Mouse (Mus musculus) neural tube, embryonic 13.5 days (tissue): ENCODE results near the gene Prkn. TPM values are rescaled to one million over a fixed set of nuclear protein-coding genes. Genes with fewer than 3 reads are reported as not detected.

Experiments used
- ATAC-seq: fragments of 200-750 bp; cut with Nextera tagmentation; 2 replicates; pipeline ENCODE4 v1.8.0; 2017; ENCODE audit warnings: low read depth, mild to moderate bottlenecking, moderate TSS enrichment, moderate library complexity
- H3K27ac ChIP-seq: fragments of 300-500 bp; sonication (generic); replicated peaks from 2 replicates; pipeline ENCODE4 v1.5.1; 2015; ENCODE audit warnings: moderate library complexity, mild to moderate bottlenecking, inconsistent platforms
- H3K27me3 ChIP-seq: fragments of 300-500 bp; sonication (generic); 2 replicates; pipeline ENCODE4 v1.6.1; 2015; ENCODE audit warnings: mild to moderate bottlenecking, inconsistent platforms
- H3K36me3 ChIP-seq: fragments of 300-500 bp; sonication (generic); 2 replicates; pipeline ENCODE4 v1.6.1; 2015; ENCODE audit warnings: mild to moderate bottlenecking, inconsistent platforms
- H3K4me1 ChIP-seq: fragments of 300-500 bp; sonication (generic); replicated peaks from 2 replicates; pipeline ENCODE4 v1.6.1; 2015; ENCODE audit warnings: inconsistent platforms
- H3K4me2 ChIP-seq: fragments of 300-500 bp; sonication (generic); 2 replicates; pipeline ENCODE4 v1.6.1; 2015; ENCODE audit warnings: inconsistent platforms, mild to moderate bottlenecking, moderate library complexity
- H3K4me3 ChIP-seq: fragments of 300-500 bp; sonication (generic); 2 replicates; pipeline ENCODE4 v1.5.1; 2015; ENCODE audit warnings: mild to moderate bottlenecking, inconsistent platforms
- H3K9ac ChIP-seq: fragments of 300-500 bp; sonication (generic); 2 replicates; pipeline ENCODE4 v1.6.1; 2015; ENCODE audit warnings: moderate library complexity, mild to moderate bottlenecking, inconsistent platforms
- H3K9me3 ChIP-seq: fragments of 300-500 bp; sonication (generic); 2 replicates; pipeline ENCODE4 v1.6.1; 2016; ENCODE audit warnings: inconsistent platforms
- WGBS: fragments of 180-500 bp; shearing (Covaris S2); methylation state at CpG from one replicate; pipeline ENCODE4 v1.1.7; 2015; 5-methylcytosine and 5-hydroxymethylcytosine counted together
- polyA plus RNA-seq: library from polyadenylated mRNA; unstranded; fragments of >200 nt; fragmentation: Nextera tagmentation; extraction: Ambion mirVana; gene quantifications from 2 replicates; pipeline ENCODE4 v1.2.1, GENCODE M21; 2015

The Prkn gene
- polyA plus RNA-seq, 1 experiment from 2014 or later, result 3.6 TPM

- Histone ChIP-seq H3K9me3 (no peaks in the 10 kb centered on the region), H3K4me1 (no peaks in the 10 kb centered on the region), H3K4me2 (no peak overlapping the region), H3K27me3 (no peaks in the 10 kb centered on the region), H3K27ac (no peak overlapping the region), H3K36me3 (no peaks in the 10 kb centered on the region), H3K9ac (no peak overlapping the region), H3K4me3 (no peak overlapping the region)
- no peak for ATAC-seq
- 82% methylated on average over 3 of the region's 3 CpGs for WGBS
These were observed 1199.7 kb downstream of the Prkn start for GRCm38 (mm10) chr17:12039922-12040321.

GRCm38 (mm10) chr17:12040546-12040945, 1200.4 kb downstream of the Prkn start:
- Histone ChIP-seq H3K4me2 (no peak overlapping the region), H3K36me3 (no peaks in the 10 kb centered on the region), H3K9me3 (no peaks in the 10 kb centered on the region), H3K9ac (no peak overlapping the region), H3K27ac (no peak overlapping the region), H3K4me3 (no peak overlapping the region), H3K4me1 (no peaks in the 10 kb centered on the region), H3K27me3 (no peaks in the 10 kb centered on the region)
- ATAC-seq, result no peak
- 79% methylated on average over 5 of the region's 5 CpGs for WGBS

- no peak overlapping the region for H3K27ac ChIP-seq
- 93% methylated on average over 5 of the region's 5 CpGs for WGBS
- 0 out of 2 replicates have a peak, but pooled peaks cover 5% of the 10 kb centered on the region for H3K4me1 ChIP-seq
- no peak overlapping the region for H3K4me2 ChIP-seq
- no peak for ATAC-seq
- H3K36me3 ChIP-seq, result no peaks in the 10 kb centered on the region
- no peak overlapping the region for H3K9ac ChIP-seq
- H3K4me3 ChIP-seq, result no peak overlapping the region
- no peaks in the 10 kb centered on the region for H3K9me3 ChIP-seq
- H3K27me3 ChIP-seq, result no peaks in the 10 kb centered on the region; the same call in 1 of the 2 replicates
These were observed 1201.0 kb downstream of the Prkn start for GRCm38 (mm10) chr17:12041091-12041655.

GRCm38 (mm10) chr17:12042561-12043256, 1202.5 kb downstream of the Prkn start:
- 75% methylated on average over 14 of the region's 14 CpGs for WGBS
- Histone ChIP-seq H3K4me3 (no peak overlapping the region), H3K36me3 (no peaks in the 10 kb centered on the region), H3K27ac (no peak overlapping the region), H3K27me3 (no peaks in the 10 kb centered on the region; the same call in 1 of the 2 replicates), H3K9me3 (no peaks in the 10 kb centered on the region), H3K9ac (no peak overlapping the region), H3K4me2 (no peak overlapping the region), H3K4me1 (0 out of 2 replicates have a peak, but pooled peaks cover 5% of the 10 kb centered on the region)
- no peak for ATAC-seq

- Histone ChIP-seq H3K9ac (no peak overlapping the region), H3K36me3 (no peaks in the 10 kb centered on the region), H3K27ac (no peak overlapping the region), H3K9me3 (no peaks in the 10 kb centered on the region), H3K4me2 (no peak overlapping the region), H3K4me1 (0 out of 2 replicates have a peak, but pooled peaks cover 7% of the 10 kb centered on the region), H3K27me3 (no peaks in the 10 kb centered on the region; the same call in 1 of the 2 replicates), H3K4me3 (no peak overlapping the region)
- ATAC-seq, result no peak
- WGBS, result 67% methylated on average over 8 of the region's 8 CpGs
These were observed 1204.0 kb downstream of the Prkn start for GRCm38 (mm10) chr17:12044222-12044621.

GRCm38 (mm10) chr17:12045861-12046273, 1205.7 kb downstream of the Prkn start:
- Histone ChIP-seq H3K27ac (no peak overlapping the region), H3K27me3 (no peaks in the 10 kb centered on the region; the same call in 1 of the 2 replicates), H3K4me3 (no peak overlapping the region), H3K4me2 (no peak overlapping the region), H3K9ac (no peak overlapping the region), H3K36me3 (no peaks in the 10 kb centered on the region), H3K4me1 (0 out of 2 replicates have a peak, but pooled peaks cover 7% of the 10 kb centered on the region), H3K9me3 (no peaks in the 10 kb centered on the region)
- no peak for ATAC-seq
- WGBS, result 53% methylated on average over 5 of the region's 5 CpGs

GRCm38 (mm10) chr17:12047032-12047431, 1206.8 kb downstream of the Prkn start:
- Histone ChIP-seq H3K4me2 (no peak overlapping the region), H3K9me3 (no peaks in the 10 kb centered on the region), H3K27ac (no peak overlapping the region), H3K4me1 (0 out of 2 replicates have a peak, but pooled peaks cover 7% of the 10 kb centered on the region), H3K4me3 (no peak overlapping the region), H3K36me3 (no peaks in the 10 kb centered on the region), H3K9ac (no peak overlapping the region), H3K27me3 (no peaks in the 10 kb centered on the region; the same call in 1 of the 2 replicates)
- no peak for ATAC-seq
- 54% methylated on average over 7 of the region's 7 CpGs for WGBS

- 15% methylated on average over 6 of the region's 6 CpGs for WGBS
- H3K36me3 ChIP-seq, result no peaks in the 10 kb centered on the region
These were observed 1207.3 kb downstream of the Prkn start for GRCm38 (mm10) chr17:12047523-12047922.

GRCm38 (mm10) chr17:12048695-12049490, 1208.7 kb downstream of the Prkn start:
- Histone ChIP-seq H3K4me3 (no peak overlapping the region), H3K4me1 (0 out of 2 replicates have a peak, but pooled peaks cover 7% of the 10 kb centered on the region), H3K4me2 (no peak overlapping the region), H3K27me3 (no peaks in the 10 kb centered on the region; the same call in 1 of the 2 replicates), H3K27ac (no peak overlapping the region), H3K9me3 (no peaks in the 10 kb centered on the region), H3K36me3 (no peaks in the 10 kb centered on the region), H3K9ac (no peak overlapping the region)
- WGBS, result 73% methylated on average over 9 of the region's 9 CpGs
- ATAC-seq, result no peak

More at GRCm38 (mm10) chr17:12047523-12047922, 1207.3 kb downstream of the Prkn start:
- no peak overlapping the region for H3K4me3 ChIP-seq
- no peak overlapping the region for H3K4me2 ChIP-seq
- H3K4me1 ChIP-seq, result 0 out of 2 replicates have a peak, but pooled peaks cover 7% of the 10 kb centered on the region
- no peaks in the 10 kb centered on the region for H3K9me3 ChIP-seq
- H3K27me3 ChIP-seq, result no peaks in the 10 kb centered on the region; the same call in 1 of the 2 replicates
- no peak overlapping the region for H3K27ac ChIP-seq
- no peak overlapping the region for H3K9ac ChIP-seq
- ATAC-seq, result no peak

- no peak for ATAC-seq
- Histone ChIP-seq H3K4me2 (no peak overlapping the region), H3K9ac (no peak overlapping the region), H3K4me3 (no peak overlapping the region), H3K27ac (no peak overlapping the region), H3K36me3 (no peaks in the 10 kb centered on the region), H3K27me3 (no peaks in the 10 kb centered on the region; the same call in 1 of the 2 replicates), H3K9me3 (no peaks in the 10 kb centered on the region), H3K4me1 (0 out of 2 replicates have a peak, but pooled peaks cover 7% of the 10 kb centered on the region)
- WGBS, result 89% methylated on average over 5 of the region's 5 CpGs
These were observed 1210.1 kb downstream of the Prkn start for GRCm38 (mm10) chr17:12050261-12050660.

GRCm38 (mm10) chr17:12051031-12051430, 1210.8 kb downstream of the Prkn start:
- Histone ChIP-seq H3K9me3 (0 out of 2 replicates have a peak, but pooled peaks cover 2% of the 10 kb centered on the region), H3K27ac (no peak overlapping the region), H3K27me3 (no peaks in the 10 kb centered on the region), H3K4me3 (no peak overlapping the region), H3K4me2 (no peak overlapping the region), H3K4me1 (0 out of 2 replicates have a peak, but pooled peaks cover 2% of the 10 kb centered on the region), H3K9ac (no peak overlapping the region), H3K36me3 (no peaks in the 10 kb centered on the region)
- 90% methylated on average over 3 of the region's 3 CpGs for WGBS
- no peak for ATAC-seq

GRCm38 (mm10) chr17:12052651-12053050, 1212.5 kb downstream of the Prkn start:
- Histone ChIP-seq H3K27ac (no peak overlapping the region), H3K4me3 (no peak overlapping the region), H3K27me3 (no peaks in the 10 kb centered on the region), H3K4me2 (no peak overlapping the region), H3K9me3 (0 out of 2 replicates have a peak, but pooled peaks cover 7% of the 10 kb centered on the region), H3K4me1 (0 out of 2 replicates have a peak, but pooled peaks cover 2% of the 10 kb centered on the region), H3K9ac (no peak overlapping the region), H3K36me3 (no peaks in the 10 kb centered on the region)
- no peak for ATAC-seq
- WGBS, result 92% methylated on average over 12 of the region's 12 CpGs
